24 mouse cellular contexts compared by ENCODE assay signal in the genomic region with DNA sequence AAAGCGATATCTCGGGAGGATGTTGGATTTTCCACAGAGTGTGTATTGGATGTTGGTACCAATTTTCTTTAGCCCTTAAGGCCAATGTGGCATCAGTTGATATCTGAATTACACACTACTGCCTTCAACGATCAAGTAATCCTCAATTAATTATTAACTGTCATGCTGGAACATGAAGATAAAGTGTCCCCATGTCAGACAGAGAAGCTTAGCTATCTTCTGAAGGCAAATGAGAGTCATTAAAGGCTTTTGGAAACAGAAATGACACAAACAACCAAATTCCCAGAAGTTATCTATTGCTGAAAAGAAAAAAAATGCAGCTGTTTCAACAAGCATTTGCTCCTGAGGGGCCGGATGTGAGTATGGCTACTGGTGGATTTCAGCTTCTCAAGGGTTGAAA. TPM values are rescaled to one million over a fixed set of nuclear protein-coding genes. Genes with fewer than 3 reads are reported as not detected.
"Had no signal": no experiment of that assay in that cellular context is flagged by ENCODE, and none has a peak within 500 bp of the region (broad histone marks: within the 10 kb centered on the region; RNA-seq: fewer than 3 reads in every experiment).

No protein-coding gene starts in this region.

- H3K4me2 ChIP-seq: liver, embryonic 12.5 days; liver, embryonic 15.5 days; lung, embryonic 15.5 days; neural tube, embryonic 12.5 days; neural tube, embryonic 15.5 days had no signal

- H3K9me3 ChIP-seq: liver, embryonic 15.5 days; lung, embryonic 15.5 days; neural tube, embryonic 12.5 days; neural tube, embryonic 15.5 days had no signal

- H3K36me3 ChIP-seq: liver, embryonic 12.5 days; liver, embryonic 15.5 days; lung, embryonic 15.5 days; neural tube, embryonic 12.5 days; neural tube, embryonic 15.5 days had no signal

- ATAC-seq: intestine, postnatal 0 days; liver, embryonic 12.5 days had no signal

- H3K27ac ChIP-seq: kidney, postnatal 0 days; layer of hippocampus, adult 2 months; liver, embryonic 12.5 days; liver, embryonic 15.5 days; lung, embryonic 15.5 days; neural tube, embryonic 12.5 days; neural tube, embryonic 15.5 days; stomach, postnatal 0 days had no signal

- H3K4me3 ChIP-seq: layer of hippocampus, adult 2 months; liver, embryonic 12.5 days; liver, embryonic 15.5 days; lung, embryonic 15.5 days; neural tube, embryonic 12.5 days; neural tube, embryonic 15.5 days had no signal

- H3K27me3 ChIP-seq: liver, embryonic 12.5 days; liver, embryonic 15.5 days; lung, embryonic 15.5 days; neural tube, embryonic 12.5 days; neural tube, embryonic 15.5 days had no signal

- H3K9ac ChIP-seq: liver, embryonic 12.5 days; liver, embryonic 15.5 days; lung, embryonic 15.5 days; neural tube, embryonic 12.5 days; neural tube, embryonic 15.5 days had no signal

- H3K4me1 ChIP-seq: liver, embryonic 12.5 days; liver, embryonic 15.5 days; lung, embryonic 15.5 days; neural tube, embryonic 12.5 days had no signal

- DNase-seq: kidney, adult 2 months; kidney, postnatal 25 days; layer of hippocampus, adult 9-11 months; lung, adult 18-20 months; lung, postnatal 10 days; lung, postnatal 36 days; midbrain, embryonic 14.5 days; right cerebral cortex, adult 18-20 months; right cerebral cortex, postnatal 14 days; right cerebral cortex, postnatal 4 days; thymus, postnatal 25 days had no signal

RNA-seq across cellular contexts. Expression of a gene that starts 45.2 kb away (rescaled TPM):
- total RNA-seq: midbrain, postnatal 0 days had no signal
- polyA plus RNA-seq: intestine, postnatal 0 days; kidney, adult 2 months; limb, embryonic 11.5 days; liver, embryonic 12.5 days; midbrain, embryonic 14.5 days; neural tube, embryonic 12.5 days; stomach, embryonic 14.5 days; stomach, postnatal 0 days; thymus, postnatal 0 days had no signal
